Mouse (Mus musculus) CH12.LX (cell line): ENCODE data around the gene BC030870. TPM values are rescaled to one million over a fixed set of nuclear protein-coding genes. Genes with fewer than 3 reads are reported as not detected.

Source experiments
- DNase-seq: peaks from one replicate; pipeline ENCODE4 v3.0.0-alpha.2; 2013; ENCODE audit errors: extremely low read depth
- H3K27ac ChIP-seq: 2 replicates; pipeline ENCODE4 v1.5.1; 2012; ENCODE audit warnings: low read depth, mild to moderate bottlenecking, control low read depth, moderate library complexity; ENCODE audit not compliant: insufficient read depth
- H3K27me3 ChIP-seq: replicated peaks from 2 replicates; pipeline ENCODE3; 2012; ENCODE audit warnings: inconsistent platforms
- H3K36me3 ChIP-seq, 2 experiments: replicated peaks in 1 of 2; 2 replicates each; pipeline versions ENCODE3 to v1.6.1; 2012; ENCODE audit warnings: inconsistent platforms in 1 of 2, low read length in 1 of 2, mild to moderate bottlenecking in 1 of 2, mixed read lengths in 1 of 2, moderate library complexity in 1 of 2; ENCODE audit not compliant: control insufficient read depth in 1 of 2, insufficient read depth in 1 of 2
- H3K4me1 ChIP-seq, 2 experiments: 2 replicates each; pipeline ENCODE4 v1.6.1; 2012; ENCODE audit warnings: inconsistent platforms in 1 of 2, moderate library complexity in 1 of 2; ENCODE audit not compliant: insufficient read depth in 2 of 2, control insufficient read depth in 1 of 2
- H3K4me2 ChIP-seq: 2 replicates; pipeline ENCODE4 v1.6.1; 2012; ENCODE audit warnings: low read depth, mild to moderate bottlenecking, control low read depth; ENCODE audit not compliant: poor library complexity, insufficient read depth, severe bottlenecking
- H3K4me3 ChIP-seq, 3 experiments: fragments of 150-350 bp in 1 of 3; sonication (generic) in 1 of 3; replicated peaks in 1 of 3; 2 replicates each; pipeline versions ENCODE3 to v1.5.1; 2011 to 2012; ENCODE audit warnings: low read depth in 2 of 3, low read length in 2 of 3, mild to moderate bottlenecking in 2 of 3, moderate library complexity in 2 of 3, control low read depth in 1 of 3, improper control_type of control experiment in 1 of 3, inconsistent platforms in 1 of 3, mixed read lengths in 1 of 3; ENCODE audit not compliant: poor library complexity in 1 of 3
- H3K79me2 ChIP-seq: replicated peaks from 2 replicates; pipeline ENCODE4 v1.6.1; 2012; ENCODE audit warnings: mild to moderate bottlenecking, moderate library complexity; ENCODE audit not compliant: control insufficient read depth, poor library complexity, insufficient read depth, severe bottlenecking; ENCODE audit errors: extremely low read depth
- H3K9ac ChIP-seq: 2 replicates; pipeline ENCODE4 v1.6.1; 2012; ENCODE audit warnings: low read depth, mild to moderate bottlenecking, control low read depth, moderate library complexity; ENCODE audit not compliant: insufficient read depth
- H3K9me3 ChIP-seq: replicated peaks from 2 replicates; pipeline ENCODE3; 2012; ENCODE audit warnings: low read length, inconsistent platforms, mixed read lengths
- CHD2 ChIP-seq: IDR thresholded peaks from 2 replicates; pipeline ENCODE4 v1.6.1; 2011; ENCODE audit warnings: low read length, improper control_type of control experiment
- CTCF ChIP-seq, 2 experiments: IDR thresholded peaks in 1 of 2; conservative IDR thresholded peaks in 1 of 2; 2 replicates each; pipeline ENCODE4 v1.5.1; 2011 to 2012; ENCODE audit warnings: low read depth in 2 of 2, low read length in 2 of 2, improper control_type of control experiment in 1 of 2, inconsistent platforms in 1 of 2, mild to moderate bottlenecking in 1 of 2, moderate library complexity in 1 of 2
- ELF1 ChIP-seq: IDR thresholded peaks from 2 replicates; pipeline ENCODE4 v1.6.1; 2014; ENCODE audit warnings: low read depth, mild to moderate bottlenecking, inconsistent platforms, low read length, improper control_type of control experiment
- GABPA ChIP-seq: IDR thresholded peaks from 2 replicates; pipeline ENCODE4 v1.6.1; 2012; ENCODE audit warnings: low read depth, low read length, improper control_type of control experiment, inconsistent platforms; ENCODE audit not compliant: insufficient replicate concordance
- HCFC1 ChIP-seq: IDR thresholded peaks from 2 replicates; pipeline ENCODE4 v1.6.1; 2012; ENCODE audit warnings: low read depth, mild to moderate bottlenecking, inconsistent platforms, low read length, improper control_type of control experiment
- IRF4 ChIP-seq: IDR thresholded peaks from 2 replicates; pipeline ENCODE4 v1.6.1; 2014; ENCODE audit warnings: low read depth, mild to moderate bottlenecking, inconsistent platforms, low read length, improper control_type of control experiment
- MAFK ChIP-seq: IDR thresholded peaks from 2 replicates; pipeline ENCODE4 v1.6.1; 2011; ENCODE audit warnings: low read length, improper control_type of control experiment; ENCODE audit not compliant: insufficient replicate concordance
- MAX ChIP-seq: IDR thresholded peaks from 2 replicates; pipeline ENCODE4 v1.6.1; 2011; ENCODE audit warnings: low read length, improper control_type of control experiment
- MAZ ChIP-seq: IDR thresholded peaks from 2 replicates; pipeline ENCODE4 v1.6.1; 2012; ENCODE audit warnings: low read depth, mild to moderate bottlenecking, inconsistent platforms, low read length, improper control_type of control experiment, moderate library complexity
- MXI1 ChIP-seq: IDR thresholded peaks from 2 replicates; pipeline ENCODE4 v1.6.1; 2011; ENCODE audit warnings: mild to moderate bottlenecking, low read depth, low read length, improper control_type of control experiment
- NELFE ChIP-seq: IDR thresholded peaks from 2 replicates; pipeline ENCODE4 v1.6.1; 2011; ENCODE audit warnings: low read depth, low read length, improper control_type of control experiment
- NRF1 ChIP-seq: IDR thresholded peaks from 2 replicates; pipeline ENCODE4 v1.6.1; 2014; ENCODE audit warnings: low read depth, mild to moderate bottlenecking, inconsistent platforms, low read length, improper control_type of control experiment, moderate library complexity
- POLR2AphosphoS2 ChIP-seq: IDR thresholded peaks from 2 replicates; pipeline ENCODE4 v1.6.1; 2011; ENCODE audit warnings: low read depth, low read length, improper control_type of control experiment
- RCOR1 ChIP-seq: conservative IDR thresholded peaks from 2 replicates; pipeline ENCODE4 v1.6.1; 2012; ENCODE audit warnings: low read depth, mild to moderate bottlenecking, inconsistent platforms, low read length, improper control_type of control experiment
- SIN3A ChIP-seq: IDR thresholded peaks from 2 replicates; pipeline ENCODE4 v1.6.1; 2012; ENCODE audit warnings: low read length, improper control_type of control experiment, inconsistent platforms
- SMC3 ChIP-seq: IDR thresholded peaks from 2 replicates; pipeline ENCODE4 v1.6.1; 2011; ENCODE audit warnings: low read depth, low read length, improper control_type of control experiment
- TCF12 ChIP-seq: IDR thresholded peaks from 2 replicates; pipeline ENCODE4 v1.6.1; 2014; ENCODE audit warnings: low read depth, mild to moderate bottlenecking, inconsistent platforms, low read length, improper control_type of control experiment
- USF1 ChIP-seq: IDR thresholded peaks from 2 replicates; pipeline ENCODE4 v1.6.1; 2014; ENCODE audit warnings: low read depth, mild to moderate bottlenecking, inconsistent platforms, low read length, improper control_type of control experiment
- USF2 ChIP-seq: conservative IDR thresholded peaks from 2 replicates; pipeline ENCODE4 v1.6.1; 2011; ENCODE audit warnings: low read depth, low read length, improper control_type of control experiment
- ZKSCAN1 ChIP-seq: IDR thresholded peaks from 2 replicates; pipeline ENCODE4 v1.6.1; 2012; ENCODE audit warnings: low read depth, inconsistent platforms, low read length, improper control_type of control experiment, borderline replicate concordance
- ZNF384 ChIP-seq: IDR thresholded peaks from 2 replicates; pipeline ENCODE4 v1.6.1; 2012; ENCODE audit warnings: low read depth, low read length, improper control_type of control experiment, inconsistent platforms
- dilution Hi-C: fragments of 300-500 bp; cut with MboI; formaldehyde crosslinking; loops from 2 replicates; pipeline ENCODE4 v1.14.3; 2020; ENCODE audit warnings: low sequenced_read_pairs; ENCODE audit not compliant: extremely low pct_unique_long_range_greater_than_20kb, extremely low pct_ligation_motif_present
- in situ Hi-C: fragments of 300-500 bp; cut with MboI; formaldehyde crosslinking; loops from 3 replicates; pipeline ENCODE4 v1.14.3; 2019; ENCODE audit warnings: low sequenced_read_pairs, low pct_ligation_motif_present, low pct_unique_long_range_greater_than_20kb, mixed read lengths
- polyA plus RNA-seq: library from polyadenylated mRNA; unstranded; fragments of >175 nt; gene quantifications from 2 replicates; pipeline ENCODE4 v1.2.1, GENCODE M21; 2012; ENCODE audit warnings: low read depth; ENCODE audit not compliant: insufficient read length
- total RNA-seq, 2 experiments: library from RNA; depleted of rRNA; stranded (reverse); fragments of 300-350 nt in 1 of 2; fragments of >200 nt in 1 of 2; gene quantifications; 2 replicates each; pipeline ENCODE4 v1.2.3; 2012 to 2014

Gene BC030870
- total and polyA plus RNA-seq, 3 experiments, result not detected

DNA sequence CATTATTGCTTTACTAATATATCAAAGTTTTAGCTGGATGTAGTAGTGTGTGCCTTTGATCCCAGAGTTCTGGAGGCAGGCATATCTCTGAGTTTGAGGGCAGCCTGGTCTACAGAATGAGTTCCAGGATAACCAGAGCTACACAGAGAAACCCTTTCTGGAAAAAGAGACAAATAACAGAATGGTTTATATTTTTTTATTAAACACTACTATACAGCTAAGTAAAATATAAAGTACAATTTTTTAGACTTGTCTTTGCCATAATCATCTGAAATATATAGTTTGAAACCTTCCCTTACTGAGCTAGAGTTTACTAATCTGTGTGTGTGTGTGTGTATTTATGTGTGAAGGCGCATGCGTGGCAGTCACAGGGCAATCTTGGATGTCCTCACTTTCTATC is 54.6 kb downstream of the BC030870 start, which contains the start of gene Gm10663:
Gm10663 (plus strand) TSS at position 301 of the 400 bp plus-strand sequence.
- H3K4me2 ChIP-seq, result no peak within 1 kb of the TSS
- H3K79me2 ChIP-seq, result no peaks in the 10 kb centered on the region
- no peak for DNase-seq
- TF ChIP-seq USF1, result no peak
- no peak for TF ChIP-seq HCFC1
- no peak for TF ChIP-seq SMC3
- TF ChIP-seq MXI1, result no peak
- TF ChIP-seq ZKSCAN1, result no peak
- TF ChIP-seq CHD2, result no peak
- no peak for TF ChIP-seq NELFE
- in situ Hi-C loops (no loop called here), dilution Hi-C loops (no loop called here)
- H3K27me3 ChIP-seq, result no peaks in the 10 kb centered on the region
- no peak within 1 kb of the TSS for H3K27ac ChIP-seq
- H3K4me3 ChIP-seq, result no peak within 1 kb of the TSS
- no peaks in the 10 kb centered on the region for H3K4me1 ChIP-seq
- H3K9me3 ChIP-seq, result no peaks in the 10 kb centered on the region
- H3K9ac ChIP-seq, result no peak within 1 kb of the TSS
- H3K36me3 ChIP-seq, result no peaks in the 10 kb centered on the region

DNA sequence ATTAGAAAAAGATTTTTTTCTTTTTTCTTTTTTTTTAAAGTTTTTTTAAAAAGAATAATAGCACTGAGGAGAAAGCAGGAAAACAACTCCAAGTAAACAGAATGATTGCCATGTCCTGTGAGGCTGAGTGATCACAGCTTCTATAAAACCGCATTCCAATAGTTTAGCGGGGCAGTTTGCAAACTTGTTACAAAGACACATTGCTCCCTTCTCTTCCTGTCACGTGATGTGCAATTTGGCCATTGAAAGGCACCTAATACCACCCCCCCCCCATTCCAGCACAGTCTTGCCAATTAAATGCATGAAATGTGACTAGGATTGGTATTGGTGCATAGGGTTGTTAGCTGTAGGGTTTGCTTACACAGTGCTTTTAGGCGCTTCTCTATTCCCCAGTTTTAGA is 58.4 kb downstream of the BC030870 start:
- no peaks in the 10 kb centered on the region for H3K79me2 ChIP-seq
- TF ChIP-seq ZNF384, result no peak
- no peak for TF ChIP-seq NELFE
- TF ChIP-seq MAFK, result no peak
- TF ChIP-seq POLR2AphosphoS2, result no peak
- TF ChIP-seq RCOR1, result no peak
- no peak for TF ChIP-seq NRF1
- dilution Hi-C loops, result no loop called here
- H3K27me3 ChIP-seq, result no peaks in the 10 kb centered on the region
- H3K4me2 ChIP-seq, result no peak overlapping the region
- peaks cover 0 to 8% of the 10 kb centered on the region in 2 experiments; a peak in 1 of 4 replicates for H3K4me1 ChIP-seq
- H3K36me3 ChIP-seq, result no peaks in the 10 kb centered on the region
- DNase-seq, result no peak
- H3K9me3 ChIP-seq, result no peaks in the 10 kb centered on the region
- no peak overlapping the region for H3K9ac ChIP-seq
- in situ Hi-C loops, result no loop called here
- H3K4me3 ChIP-seq, result no peak overlapping the region
- no peak overlapping the region for H3K27ac ChIP-seq

DNA sequence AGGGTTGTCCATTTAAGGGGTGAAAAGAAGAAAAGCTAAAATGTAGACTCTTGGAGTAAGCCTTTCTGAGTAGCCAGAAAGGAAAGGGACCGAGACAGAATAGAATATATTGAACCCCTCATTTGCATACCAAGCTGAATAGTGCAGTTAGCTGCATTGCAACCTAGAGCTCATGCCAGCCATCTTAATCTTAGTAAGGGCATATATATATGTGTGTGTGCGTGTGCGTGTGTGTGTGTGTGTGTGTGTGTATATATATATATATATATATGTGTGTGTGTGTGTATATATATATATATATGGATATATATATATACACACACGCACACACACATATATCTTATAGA is 60.9 kb downstream of the BC030870 start:
- no peak for DNase-seq
- Histone ChIP-seq H3K4me2 (no peak overlapping the region), H3K9ac (no peak overlapping the region), H3K27me3 (no peaks in the 10 kb centered on the region), H3K79me2 (no peaks in the 10 kb centered on the region), H3K36me3 (no peaks in the 10 kb centered on the region), H3K9me3 (no peaks in the 10 kb centered on the region), H3K4me1 (peaks cover 0 to 8% of the 10 kb centered on the region in 2 experiments; a peak in 1 of 4 replicates)
- no peak for TF ChIP-seq CHD2
- no peak for TF ChIP-seq ELF1
- TF ChIP-seq MAX, result no peak
- TF ChIP-seq MAZ, result no peak
- no peak for TF ChIP-seq USF2
- no peak for TF ChIP-seq GABPA
- no peak for TF ChIP-seq SMC3
- no peak for TF ChIP-seq CTCF (conservative IDR thresholded peaks at IDR 0.05 in 1 of 2, IDR thresholded peaks at IDR 0.05 in 1 of 2; ENCODE audit: low read depth in 2 of 2, low read length in 2 of 2)
- TF ChIP-seq SIN3A, result no peak
- no peak for TF ChIP-seq POLR2AphosphoS2
- no peak for TF ChIP-seq IRF4
- no peak for TF ChIP-seq RCOR1
- TF ChIP-seq TCF12, result no peak
- TF ChIP-seq, all 38 proteins: peak for 0
- Histone ChIP-seq H3K4me3 (no peak overlapping the region), H3K27ac (no peak overlapping the region)
- in situ Hi-C loops (no loop called here), dilution Hi-C loops (no loop called here)
